Mouse (Mus musculus) spleen, embryonic (tissue): Measurements from ENCODE around the gene Pnrc2.

Experiments
- CTCF ChIA-PET: fragments of 350-600 bp; sonication (Branson Sonifier 250); formaldehyde crosslinking; loops from one replicate; lab custom pipeline; 2022; lab: Charles Lee

Pnrc2 gene

GRCm38 (mm10) chr4:135896157-135896556, 22.5 kb upstream of the Pnrc2 start:
- CTCF ChIA-PET, result interaction anchor here (0.6 to 2.0 kb wide), 3 partner anchors 13 to 18 kb away, joined by 3 to 8 read pairs (median 7); no protein-coding TSS in a partner anchor

GRCm38 (mm10) chr4:135895071-135895571, 21.5 kb upstream of the Pnrc2 start, which contains the start of gene Cnr2:
Gene Cnr2, plus strand, starts transcription at chr4:135895394.
- CTCF ChIA-PET, result interaction anchor here (1.3 to 2.0 kb wide), 4 partner anchors 14 to 25 kb away, joined by 3 to 12 read pairs (median 8); partner anchors contain the start of gene Fuca1

DNA sequence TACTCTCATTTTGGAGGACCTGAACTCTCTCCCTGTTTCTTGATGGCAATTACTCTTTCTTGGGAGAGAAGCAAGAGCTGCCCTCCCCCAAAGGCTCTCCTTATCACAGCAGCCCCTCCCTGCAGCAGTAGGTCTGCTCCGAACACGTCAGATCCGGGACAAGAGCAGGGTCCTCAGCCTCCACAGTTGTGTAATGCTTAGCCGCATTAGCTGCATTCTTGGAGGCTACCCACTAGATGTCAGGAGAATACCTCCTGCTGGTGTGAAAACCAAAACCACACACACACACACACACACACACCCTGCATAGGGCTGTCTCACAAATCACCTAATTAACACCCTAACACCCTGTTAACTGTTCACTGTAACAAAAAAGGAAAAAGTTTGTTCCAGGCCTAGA, 19.2 kb upstream of the Pnrc2 start:
- CTCF ChIA-PET, result interaction anchor here (0.6 to 1.7 kb wide), 6 partner anchors 10 to 786 kb away, joined by 3 to 7 read pairs (median 3); no protein-coding TSS in a partner anchor

DNA sequence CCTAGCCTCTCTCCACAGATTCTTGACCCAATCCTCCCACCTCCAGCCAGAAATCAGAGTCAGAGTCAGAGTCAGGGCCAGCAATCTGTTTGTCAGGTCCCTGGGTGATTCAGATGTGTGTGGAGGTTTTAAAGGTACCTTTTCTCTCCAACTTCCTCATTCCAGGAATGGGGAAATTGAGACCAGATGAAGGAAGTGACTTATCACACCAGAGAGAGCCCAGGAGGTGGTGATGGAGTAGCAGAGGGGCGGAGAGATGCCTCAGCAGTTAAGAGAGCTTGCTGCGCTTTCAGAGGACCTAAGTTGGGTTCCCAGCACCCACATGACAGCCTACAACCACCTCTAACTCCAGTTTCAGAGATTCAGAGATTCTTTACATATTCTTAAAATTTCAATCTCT, 17.9 kb upstream of the Pnrc2 start:
- CTCF ChIA-PET, result interaction anchor here (1.3 kb wide), 2 partner anchors 8 to 69 kb away, joined by 3 to 4 read pairs; no protein-coding TSS in a partner anchor

- CTCF ChIA-PET, result interaction anchor here (1.2 to 2.0 kb wide), 3 partner anchors 23 to 71 kb away, joined by 3 to 5 read pairs (median 4); partner anchors contain the start of gene Fuca1
These were observed 16.2 kb upstream of the Pnrc2 start for GRCm38 (mm10) chr4:135889884-135890283.

DNA sequence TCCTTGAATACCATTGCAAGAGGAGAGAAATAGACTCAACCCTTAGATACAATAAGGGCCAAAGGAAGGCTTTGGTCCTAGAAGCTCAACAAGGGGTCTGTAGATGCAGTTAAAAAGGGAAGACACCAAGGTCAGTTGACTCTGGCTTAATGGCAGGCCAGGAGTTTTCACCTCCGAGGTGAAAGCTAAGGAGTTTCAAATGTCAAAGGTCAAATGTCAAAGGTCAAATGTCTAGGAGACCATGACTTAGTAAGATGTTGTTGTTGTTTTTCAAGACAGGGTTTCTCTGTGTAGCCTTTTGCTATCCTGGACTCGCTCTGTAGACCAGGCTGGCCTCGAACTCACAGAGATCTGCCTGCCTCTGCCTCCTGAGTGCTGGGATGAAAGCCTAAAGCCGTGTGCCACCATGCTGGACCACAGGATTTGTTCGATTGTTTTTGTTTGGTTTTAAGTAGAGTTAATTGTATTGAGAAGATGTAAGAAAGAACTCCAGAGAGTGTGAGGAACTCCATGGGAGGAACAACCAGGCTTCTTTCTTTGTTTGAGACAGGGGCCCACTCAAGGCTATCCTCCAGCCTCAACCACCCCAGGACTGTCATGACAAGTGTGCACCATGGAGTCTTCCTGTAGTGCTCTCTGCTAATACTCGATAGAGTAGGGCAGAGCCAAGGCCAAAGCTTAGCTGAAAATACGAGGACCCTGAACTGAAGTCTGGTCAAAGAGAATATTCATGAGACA, 15.7 kb upstream of the Pnrc2 start:
- CTCF ChIA-PET, result interaction anchor here (1.1 to 2.0 kb wide), 4 partner anchors 12 to 71 kb away, joined by 3 to 5 read pairs (median 4); partner anchors contain the start of gene Fuca1

DNA sequence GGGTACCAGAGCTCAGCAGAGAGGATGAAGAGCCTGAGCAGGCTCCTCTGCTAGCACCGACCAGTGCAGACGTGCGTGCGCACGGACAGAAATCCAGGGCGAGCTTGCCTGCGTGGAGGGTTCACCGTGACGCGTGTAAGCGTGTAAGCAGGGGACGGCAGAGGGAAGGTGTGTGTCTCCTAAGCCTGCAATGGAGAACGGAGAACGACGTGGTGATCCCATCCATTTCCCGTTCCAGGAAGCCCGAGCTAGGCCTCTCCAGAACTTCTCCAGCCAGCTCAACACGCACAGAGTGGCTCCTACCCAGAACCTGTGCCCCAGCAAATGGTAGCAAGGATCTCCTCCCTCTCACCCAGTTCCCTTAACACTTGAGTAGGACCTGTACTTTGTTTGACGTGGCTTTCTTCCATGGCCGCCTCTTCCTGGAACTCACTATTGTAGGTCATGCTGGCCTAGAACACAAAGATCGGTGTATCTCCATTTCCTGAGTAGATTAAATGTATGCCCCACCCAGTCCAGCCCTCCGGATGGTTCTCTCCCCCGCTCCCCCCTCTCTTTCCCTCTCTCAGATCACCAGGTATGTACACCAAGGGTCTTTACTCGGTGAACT, 14.9 kb upstream of the Pnrc2 start:
- CTCF ChIA-PET, result interaction anchor here (1.1 to 2.0 kb wide), 3 partner anchors 12 to 72 kb away, joined by 3 to 5 read pairs (median 3); no protein-coding TSS in a partner anchor

DNA sequence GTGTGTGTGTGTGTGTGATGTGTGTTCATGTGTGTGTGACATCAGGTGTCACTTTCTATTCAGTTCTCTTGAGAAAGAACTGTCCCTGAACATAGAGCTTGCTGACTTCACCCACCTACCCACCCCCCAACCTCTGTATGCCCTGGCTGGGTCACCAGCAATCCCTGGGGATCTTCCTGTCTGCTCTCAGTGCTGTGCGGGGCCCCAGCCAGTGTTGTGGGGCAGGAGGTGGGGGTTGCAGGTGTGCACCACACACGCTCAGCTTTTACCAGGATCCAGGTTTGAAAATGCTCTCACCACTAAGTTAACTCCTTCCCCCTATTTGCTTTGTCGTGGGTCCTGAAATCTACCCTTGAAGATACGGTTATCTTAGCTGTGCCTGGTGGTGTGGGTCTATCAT, 12.5 kb upstream of the Pnrc2 start:
- CTCF ChIA-PET, result no interaction called here

DNA sequence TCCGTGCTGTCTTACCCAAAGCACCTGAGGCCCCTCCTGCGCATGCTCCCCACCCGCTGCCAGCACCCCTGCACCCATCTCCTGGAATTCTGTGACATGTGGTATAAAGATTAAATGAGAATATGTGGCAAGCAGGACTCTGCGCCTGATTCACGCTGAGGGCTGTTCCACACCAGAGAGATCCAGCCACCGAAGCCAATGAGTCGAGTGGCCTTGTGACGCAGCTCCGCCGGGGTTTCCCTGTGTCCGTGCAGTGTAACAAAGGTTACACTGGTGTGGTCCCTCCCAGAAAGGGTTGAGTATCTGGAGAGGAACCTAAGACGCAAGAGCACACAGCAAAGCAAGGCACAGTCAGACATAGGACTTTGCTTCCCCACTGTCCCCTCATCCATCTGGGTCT, 12.0 kb upstream of the Pnrc2 start:
- CTCF ChIA-PET, result no interaction called here

GRCm38 (mm10) chr4:135884531-135884930, 10.9 kb upstream of the Pnrc2 start:
- CTCF ChIA-PET, result no interaction called here

GRCm38 (mm10) chr4:135883881-135884516, 10.3 kb upstream of the Pnrc2 start:
- CTCF ChIA-PET, result no interaction called here

- CTCF ChIA-PET, result interaction anchor here (0.7 to 1.2 kb wide), 4 partner anchors 9 to 351 kb away, joined by 3 to 11 read pairs (median 10); no protein-coding TSS in a partner anchor
These were observed 9.8 kb upstream of the Pnrc2 start for GRCm38 (mm10) chr4:135883401-135883851.

DNA sequence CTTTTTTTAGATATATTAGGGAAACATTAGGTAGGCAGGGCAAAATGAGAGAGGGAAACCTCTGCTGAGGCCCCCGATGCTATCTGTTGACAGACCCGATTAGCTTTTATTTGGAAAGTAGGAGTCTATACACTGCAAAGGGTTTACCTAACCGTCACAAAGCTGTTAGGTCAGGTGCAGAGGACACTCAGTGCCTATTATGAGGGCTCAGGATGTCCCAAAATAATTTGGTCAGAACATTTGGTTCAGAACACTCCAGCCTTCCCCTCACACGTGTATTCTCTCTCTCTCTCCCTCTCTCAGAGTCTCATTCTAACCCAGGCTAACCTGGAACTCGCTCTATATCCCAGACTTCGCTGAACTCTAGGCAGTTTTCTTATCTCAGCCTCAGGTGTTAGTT, 8.4 kb upstream of the Pnrc2 start:
- CTCF ChIA-PET, result interaction anchor here (1.2 kb wide), 1 partner anchor 352 kb away, joined by 11 read pairs; no protein-coding TSS in a partner anchor

DNA sequence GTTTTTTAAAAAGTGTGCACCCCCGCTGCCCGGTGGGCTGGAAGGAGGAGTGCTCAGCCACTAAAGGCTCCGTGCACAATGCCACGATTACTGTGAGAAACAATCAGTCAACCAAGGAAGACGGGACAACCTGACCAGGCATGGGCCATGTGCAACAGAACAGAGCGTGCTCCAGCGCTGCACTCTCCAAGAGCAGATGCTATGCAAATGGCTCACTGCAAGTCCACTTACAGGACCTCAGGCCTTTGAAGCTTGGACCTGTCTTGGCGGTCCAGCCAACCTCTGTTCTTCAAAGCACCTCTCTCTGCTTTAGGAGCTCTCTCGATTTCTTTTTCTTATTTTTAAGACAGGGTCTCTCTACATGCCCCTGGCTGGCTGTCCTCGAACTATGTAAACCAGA, 6.9 kb upstream of the Pnrc2 start:
- CTCF ChIA-PET, result interaction anchor here (0.6 kb wide), 1 partner anchor 613 kb away, joined by 4 read pairs; no protein-coding TSS in a partner anchor

GRCm38 (mm10) chr4:135880018-135880417, 6.4 kb upstream of the Pnrc2 start:
- CTCF ChIA-PET, result no interaction called here

GRCm38 (mm10) chr4:135879021-135879420, 5.4 kb upstream of the Pnrc2 start:
- CTCF ChIA-PET, result no interaction called here

DNA sequence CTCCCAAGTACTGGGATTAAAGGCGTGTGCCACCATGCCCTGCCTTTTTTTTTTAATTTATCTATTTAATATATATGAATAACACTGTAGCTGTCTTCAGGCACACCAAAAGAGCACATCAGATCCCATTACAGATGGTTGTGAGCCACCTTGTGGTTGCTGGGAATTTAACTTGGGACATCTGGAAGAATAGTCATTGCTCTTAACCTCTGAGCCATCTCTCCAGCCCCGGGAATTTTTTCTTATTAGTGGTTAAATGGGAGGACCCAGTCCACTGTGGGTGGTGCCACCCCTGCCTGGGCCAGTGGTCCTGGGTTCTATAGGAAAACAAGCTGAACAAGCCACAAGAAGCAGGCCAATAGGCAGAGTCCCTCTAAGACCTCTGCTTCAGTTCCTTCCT, 4.1 kb upstream of the Pnrc2 start:
- CTCF ChIA-PET, result interaction anchor here (0.5 kb wide), 1 partner anchor 146 kb away, joined by 4 read pairs; no protein-coding TSS in a partner anchor

- CTCF ChIA-PET, result interaction anchor here (0.6 to 1.4 kb wide), 6 partner anchors 10 to 954 kb away, joined by 3 to 24 read pairs (median 4); no protein-coding TSS in a partner anchor
These were observed 3.0 kb upstream of the Pnrc2 start for GRCm38 (mm10) chr4:135876583-135877020.

- CTCF ChIA-PET, result interaction anchor here (0.6 to 1.4 kb wide), 5 partner anchors 12 to 953 kb away, joined by 3 to 24 read pairs (median 4); no protein-coding TSS in a partner anchor
These were observed 2.4 kb upstream of the Pnrc2 start for GRCm38 (mm10) chr4:135875991-135876582.

- CTCF ChIA-PET, result interaction anchor here (0.6 to 1.0 kb wide), 2 partner anchors 17 to 141 kb away, joined by 3 to 4 read pairs; no protein-coding TSS in a partner anchor
These were observed 1.9 kb upstream of the Pnrc2 start for GRCm38 (mm10) chr4:135875546-135875945.
